Mouse (Mus musculus): ENCODE results near the gene Il6ra. TPM values are rescaled to one million over a fixed set of nuclear protein-coding genes. Genes with fewer than 3 reads are reported as not detected.

Il6ra gene
- 1.2 and 1.5 TPM in 2 replicates for polyA plus RNA-seq (2015; fragmentation: Nextera tagmentation; extraction: Ambion mirVana)

DNA sequence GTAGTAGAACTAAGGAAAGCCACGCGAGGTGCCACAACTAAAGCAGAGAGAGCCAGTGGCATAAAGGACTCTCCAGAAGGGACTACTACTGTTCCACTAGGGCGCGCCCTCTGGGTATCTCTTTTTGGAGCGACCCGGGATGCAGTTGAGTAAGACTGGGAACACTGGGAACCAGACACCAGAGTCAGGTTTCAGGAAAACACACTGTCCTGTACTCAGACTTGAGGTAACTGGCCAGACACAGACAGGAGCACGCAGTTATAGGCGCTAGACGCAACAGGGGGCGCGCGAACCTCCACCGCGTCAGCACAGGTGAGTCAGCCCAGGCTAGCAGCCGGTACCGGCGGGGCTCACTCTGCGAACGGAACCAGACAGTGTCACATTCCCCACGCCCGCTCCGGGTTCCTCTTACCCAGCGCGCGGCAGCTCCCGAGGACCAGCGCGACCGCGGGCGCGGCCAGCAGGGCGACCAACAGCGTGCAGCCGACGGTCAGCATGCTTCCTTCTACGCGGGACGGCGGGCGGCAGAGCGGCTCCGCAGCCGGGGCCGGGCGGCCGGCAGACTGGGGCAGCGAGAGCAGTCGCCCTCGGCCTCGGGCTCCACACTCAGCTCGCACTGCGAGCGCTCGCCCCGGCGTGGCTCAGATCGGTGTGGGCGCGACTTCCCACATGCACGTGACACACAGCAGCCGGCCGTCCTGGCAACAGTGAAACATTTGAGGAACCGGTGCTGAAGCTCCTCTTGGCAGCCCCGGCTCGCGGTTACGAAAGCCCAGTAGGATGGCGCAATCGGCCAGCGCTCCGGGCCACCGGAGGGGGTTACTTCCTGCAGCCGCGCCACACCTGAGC, at the start of gene Il6ra:
Il6ra (minus strand) TSS at position 654 of the 849 bp plus-strand sequence.
- Histone ChIP-seq H3K9ac (replicated peaks) (peak within 1 kb of the TSS; percentile 55), H3K4me2 (peak within 1 kb of the TSS; percentile 99), H3K36me3 (no peaks in the 10 kb centered on the region), H3K4me1 (peaks cover 17% of the 10 kb centered on the region), H3K27ac (replicated peaks) (no peak within 1 kb of the TSS; the same call in 1 of the 2 replicates), H3K27me3 (replicated peaks) (peaks cover 31% of the 10 kb centered on the region), H3K4me3 (replicated peaks) (peak within 1 kb of the TSS; percentile 55), H3K9me3 (replicated peaks) (no peaks in the 10 kb centered on the region)
- peak; percentile 83 for ATAC-seq (ENCODE audit: low FRiP score)
- 1% methylated on average over 72 of the region's 75 CpGs for WGBS

DNA sequence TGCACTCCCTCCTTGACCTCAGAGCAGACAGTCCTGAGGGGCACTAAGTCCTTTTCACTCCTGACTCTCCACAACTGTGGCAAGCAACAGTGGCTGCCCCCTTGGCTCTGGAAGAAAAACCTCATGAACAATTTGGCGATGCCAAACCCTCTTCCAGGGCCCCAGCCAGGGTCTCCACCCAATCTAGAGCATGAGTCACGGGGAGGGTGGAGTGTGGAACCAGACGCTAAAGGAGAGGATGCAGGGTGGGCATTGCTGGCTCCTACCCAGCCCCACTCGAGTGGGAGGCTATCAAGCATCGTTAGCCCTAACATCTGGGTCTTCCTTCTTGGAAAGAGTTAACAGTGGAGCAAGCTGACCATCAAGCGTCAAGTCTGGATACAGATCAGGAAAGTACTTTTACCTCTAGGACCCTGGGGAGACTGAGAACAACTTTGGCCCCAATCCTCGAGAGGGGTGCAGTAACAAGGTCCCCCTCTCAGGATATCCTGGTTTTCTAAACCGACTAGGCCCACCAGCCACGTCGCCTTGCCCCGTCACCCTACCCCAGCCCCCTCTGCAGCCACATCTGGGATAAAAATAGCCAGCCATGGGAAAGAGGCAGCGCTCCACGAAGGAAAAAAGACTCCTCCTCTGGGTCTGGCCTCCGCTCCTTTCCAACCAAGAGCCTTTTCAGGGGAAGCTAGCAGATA, 49.2 kb upstream of the Il6ra start:
- 7% methylated on average over 14 of the region's 14 CpGs for WGBS

DNA sequence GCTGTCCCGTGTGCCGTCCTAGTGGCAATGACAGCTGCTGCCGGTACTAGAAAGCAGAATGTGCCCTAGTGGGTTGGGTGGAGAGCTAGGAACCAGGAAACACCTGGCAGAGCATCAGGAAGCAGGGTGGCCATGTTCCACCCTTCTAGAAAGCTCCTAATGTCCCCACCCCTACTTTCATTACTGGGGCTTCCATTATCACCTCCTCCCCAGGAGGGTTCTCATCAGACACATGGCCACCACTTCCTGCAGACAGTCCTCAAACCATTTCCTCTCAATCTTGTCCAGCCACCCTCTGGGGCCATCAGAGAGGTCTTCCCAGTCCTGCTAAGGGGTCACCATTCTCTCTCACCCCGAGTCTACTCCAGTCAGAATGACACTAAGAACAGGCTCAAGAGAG, 48.4 kb upstream of the Il6ra start:
- Histone ChIP-seq H3K4me1 (peaks cover 66% of the 10 kb centered on the region), H3K36me3 (peaks cover 22% of the 10 kb centered on the region), H3K9me3 (replicated peaks) (no peaks in the 10 kb centered on the region), H3K4me2 (peak overlapping the region; percentile 97), H3K9ac (replicated peaks) (peak overlapping the region; percentile 93; the same call in 1 of the 2 replicates), H3K27me3 (replicated peaks) (no peaks in the 10 kb centered on the region), H3K4me3 (replicated peaks) (peak overlapping the region; percentile 88), H3K27ac (replicated peaks) (no peak overlapping the region; the same call in 1 of the 2 replicates)
- WGBS, result 60% methylated on average over 4 of the region's 4 CpGs
- no peak for ATAC-seq (ENCODE audit: low FRiP score)

More for the DNA sequence above, 49.2 kb upstream of the Il6ra start:
- Histone ChIP-seq H3K27me3 (replicated peaks) (no peaks in the 10 kb centered on the region), H3K4me2 (peak overlapping the region; percentile 97), H3K36me3 (peaks cover 14% of the 10 kb centered on the region), H3K9ac (replicated peaks) (peak overlapping the region; percentile 93), H3K4me3 (replicated peaks) (peak overlapping the region; percentile 88), H3K27ac (replicated peaks) (peak overlapping the region; percentile 94), H3K9me3 (replicated peaks) (no peaks in the 10 kb centered on the region), H3K4me1 (peaks cover 66% of the 10 kb centered on the region)
- no peak for ATAC-seq (ENCODE audit: low FRiP score)

- Histone ChIP-seq H3K36me3 (peaks cover 32% of the 10 kb centered on the region), H3K27me3 (replicated peaks) (no peaks in the 10 kb centered on the region), H3K9me3 (replicated peaks) (no peaks in the 10 kb centered on the region), H3K4me3 (replicated peaks) (peak overlapping the region; percentile 88), H3K4me1 (peaks cover 65% of the 10 kb centered on the region), H3K4me2 (peak overlapping the region; percentile 97), H3K9ac (replicated peaks) (peak overlapping the region; percentile 93), H3K27ac (replicated peaks) (peak overlapping the region; percentile 81)
- 0% methylated on average over 30 of the region's 30 CpGs for WGBS
- ATAC-seq (ENCODE audit: low FRiP score), result peak; percentile 91
Observed at GRCm38 (mm10) chr3:89960469-89960868, 47.5 kb upstream of the Il6ra start.

DNA sequence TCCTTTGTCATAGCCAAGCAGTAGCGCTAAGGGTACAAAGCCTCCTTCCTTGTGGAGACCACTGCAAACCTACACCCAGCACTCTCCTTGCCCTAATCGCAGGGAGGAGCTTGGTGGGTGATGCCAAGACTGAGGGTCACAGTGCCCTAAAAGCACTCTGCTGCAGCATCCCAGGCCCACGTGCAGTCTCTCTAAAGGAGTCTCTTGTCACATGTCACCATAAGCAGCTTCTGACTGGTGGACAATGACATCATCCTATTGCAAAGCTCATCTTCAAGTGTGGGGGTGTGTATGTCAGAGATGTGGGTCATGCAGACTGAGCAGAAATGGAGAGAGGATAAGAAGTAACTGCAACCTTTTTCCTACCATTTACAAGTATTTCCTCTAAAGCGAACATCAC, 46.4 kb upstream of the Il6ra start:
- H3K27ac ChIP-seq (replicated peaks), result 0 out of 2 replicates have a peak overlapping the region, but pooled peaks have one; percentile 6
- peaks cover 54% of the 10 kb centered on the region for H3K4me1 ChIP-seq
- no peaks in the 10 kb centered on the region for H3K9me3 ChIP-seq (replicated peaks)
- H3K4me2 ChIP-seq, result peak overlapping the region; percentile 97
- no peaks in the 10 kb centered on the region for H3K27me3 ChIP-seq (replicated peaks)
- peak overlapping the region; percentile 93; the same call in 1 of the 2 replicates for H3K9ac ChIP-seq (replicated peaks)
- H3K4me3 ChIP-seq (replicated peaks), result peak overlapping the region; percentile 88
- peaks cover 38% of the 10 kb centered on the region for H3K36me3 ChIP-seq
- peak; percentile 43 for ATAC-seq (ENCODE audit: low FRiP score)
- 71% methylated on average over 4 of the region's 4 CpGs for WGBS

- no peaks in the 10 kb centered on the region for H3K9me3 ChIP-seq (replicated peaks)
- no peak overlapping the region for H3K4me2 ChIP-seq
- no peak overlapping the region for H3K9ac ChIP-seq (replicated peaks)
- H3K36me3 ChIP-seq, result peaks cover 52% of the 10 kb centered on the region
- ATAC-seq (ENCODE audit: low FRiP score), result no peak
- no peaks in the 10 kb centered on the region for H3K27me3 ChIP-seq (replicated peaks)
- H3K27ac ChIP-seq (replicated peaks), result no peak overlapping the region
- no peak overlapping the region for H3K4me3 ChIP-seq (replicated peaks)
- peaks cover 46% of the 10 kb centered on the region for H3K4me1 ChIP-seq
- WGBS, result 94% methylated on average over 9 of the region's 9 CpGs
Observed at GRCm38 (mm10) chr3:89957880-89958279, 44.9 kb upstream of the Il6ra start.

- peaks cover 67% of the 10 kb centered on the region for H3K36me3 ChIP-seq
- H3K27ac ChIP-seq (replicated peaks), result no peak overlapping the region
- H3K9me3 ChIP-seq (replicated peaks), result no peaks in the 10 kb centered on the region
- H3K27me3 ChIP-seq (replicated peaks), result no peaks in the 10 kb centered on the region
- peaks cover 32% of the 10 kb centered on the region for H3K4me1 ChIP-seq
- ATAC-seq (ENCODE audit: low FRiP score), result no peak
- H3K4me3 ChIP-seq (replicated peaks), result no peak overlapping the region
- no peak overlapping the region for H3K4me2 ChIP-seq
- WGBS, result 96% methylated on average over 7 of the region's 7 CpGs
- no peak overlapping the region for H3K9ac ChIP-seq (replicated peaks)
Observed at GRCm38 (mm10) chr3:89956177-89956971, 43.4 kb upstream of the Il6ra start.

DNA sequence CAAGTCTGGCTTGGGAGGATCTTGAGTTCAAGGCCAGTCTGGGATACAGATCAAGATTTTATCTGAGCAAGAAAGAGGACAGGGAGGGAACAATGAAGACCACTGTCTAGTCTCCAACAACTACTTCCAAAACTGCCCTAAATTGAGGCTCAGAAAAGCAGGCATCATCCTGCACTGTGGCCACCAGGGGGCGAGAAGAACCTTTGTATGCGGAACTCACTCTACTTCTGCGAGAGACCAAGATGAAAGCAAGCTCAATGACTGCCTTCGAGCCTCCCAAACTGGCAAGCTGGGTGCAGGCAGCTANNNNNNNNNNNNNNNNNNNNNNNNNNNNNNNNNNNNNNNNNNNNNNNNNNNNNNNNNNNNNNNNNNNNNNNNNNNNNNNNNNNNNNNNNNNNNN, 40.4 kb upstream of the Il6ra start:
- Histone ChIP-seq H3K4me2 (no peak overlapping the region), H3K27ac (replicated peaks) (no peak overlapping the region), H3K9me3 (replicated peaks) (no peaks in the 10 kb centered on the region), H3K27me3 (replicated peaks) (no peaks in the 10 kb centered on the region), H3K9ac (replicated peaks) (no peak overlapping the region), H3K4me1 (peaks cover 3% of the 10 kb centered on the region; the same call in 1 of the 2 replicates), H3K36me3 (peaks cover 94% of the 10 kb centered on the region), H3K4me3 (replicated peaks) (no peak overlapping the region)
- ATAC-seq (ENCODE audit: low FRiP score), result peak; percentile 36; the same call in 1 of the 2 replicates
- WGBS, result 3% methylated on average over 4 of the region's 4 CpGs

- Histone ChIP-seq H3K9me3 (replicated peaks) (no peaks in the 10 kb centered on the region), H3K9ac (replicated peaks) (no peak overlapping the region), H3K36me3 (peaks cover 97% of the 10 kb centered on the region), H3K27ac (replicated peaks) (no peak overlapping the region), H3K4me1 (no peaks in the 10 kb centered on the region), H3K27me3 (replicated peaks) (no peaks in the 10 kb centered on the region), H3K4me3 (replicated peaks) (no peak overlapping the region), H3K4me2 (no peak overlapping the region)
- ATAC-seq (ENCODE audit: low FRiP score), result no peak
- 84% methylated on average over 6 of the region's 6 CpGs for WGBS
Observed at GRCm38 (mm10) chr3:89948655-89949054, 35.7 kb upstream of the Il6ra start.

DNA sequence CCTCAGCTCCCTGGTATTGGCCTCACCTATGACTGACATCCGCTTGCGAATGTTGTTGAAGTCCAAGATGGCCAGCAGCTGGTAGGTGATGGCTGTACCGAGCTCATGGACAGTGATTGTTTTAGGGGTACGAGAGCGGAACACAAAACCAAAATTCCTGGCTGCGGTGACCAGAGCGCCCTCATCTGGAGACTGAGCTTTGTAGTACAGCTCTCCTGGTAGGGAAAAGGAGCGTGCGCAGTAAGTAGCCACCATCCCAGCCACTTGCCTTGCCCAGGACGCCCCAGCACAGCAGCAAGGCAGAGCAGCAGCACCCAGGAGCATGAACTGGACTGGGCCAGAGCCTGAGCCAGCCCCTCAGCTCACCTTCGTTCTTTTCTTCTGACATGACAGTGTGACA, 35.0 kb upstream of the Il6ra start:
- no peaks in the 10 kb centered on the region for H3K27me3 ChIP-seq (replicated peaks)
- no peak overlapping the region for H3K4me3 ChIP-seq (replicated peaks)
- WGBS, result 87% methylated on average over 11 of the region's 11 CpGs
- no peak overlapping the region for H3K4me2 ChIP-seq
- peaks cover 98% of the 10 kb centered on the region for H3K36me3 ChIP-seq
- no peak overlapping the region for H3K27ac ChIP-seq (replicated peaks)
- no peak for ATAC-seq (ENCODE audit: low FRiP score)
- H3K4me1 ChIP-seq, result no peaks in the 10 kb centered on the region
- H3K9me3 ChIP-seq (replicated peaks), result no peaks in the 10 kb centered on the region
- no peak overlapping the region for H3K9ac ChIP-seq (replicated peaks)

DNA sequence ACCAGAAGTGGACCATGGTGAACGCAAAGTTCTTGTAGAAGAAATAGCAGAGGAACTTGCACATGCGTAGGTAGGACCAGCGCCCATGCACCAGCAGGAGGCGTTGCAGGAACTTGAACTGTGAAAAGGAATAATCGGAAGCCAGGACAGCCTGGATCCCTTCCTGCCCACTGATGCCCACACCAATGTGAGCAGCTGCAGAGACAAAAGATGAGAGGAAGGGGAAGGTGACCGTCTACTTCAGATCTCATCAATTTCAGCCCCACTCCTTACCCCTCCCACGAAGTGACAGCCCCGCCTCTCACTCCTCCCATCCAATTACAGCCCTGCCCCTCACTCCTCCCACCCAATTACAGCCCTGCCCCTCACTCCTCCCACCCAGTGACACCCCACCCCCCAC, 32.0 kb upstream of the Il6ra start:
- 81% methylated on average over 8 of the region's 8 CpGs for WGBS
- Histone ChIP-seq H3K9ac (replicated peaks) (no peak overlapping the region), H3K9me3 (replicated peaks) (no peaks in the 10 kb centered on the region), H3K4me3 (replicated peaks) (no peak overlapping the region), H3K4me1 (no peaks in the 10 kb centered on the region), H3K4me2 (no peak overlapping the region), H3K27ac (replicated peaks) (no peak overlapping the region), H3K36me3 (peaks cover 98% of the 10 kb centered on the region), H3K27me3 (replicated peaks) (no peaks in the 10 kb centered on the region)
- no peak for ATAC-seq (ENCODE audit: low FRiP score)
